Mouse (Mus musculus): Measurements from ENCODE around the gene Gpm6a. TPM values are rescaled to one million over a fixed set of nuclear protein-coding genes. Genes with fewer than 3 reads are reported as not detected.

Gene Gpm6a
- polyA plus RNA-seq, 2 experiments: 2.3 to 3.3 TPM

GRCm38 (mm10) chr8:54986791-54987190, 32.1 kb downstream of the Gpm6a start:
- no peaks in the 10 kb centered on the region for H3K4me1 ChIP-seq (ENCODE audit: control insufficient read depth, insufficient read depth, low read length)
- no peak overlapping the region for H3K27ac ChIP-seq (replicated peaks; ENCODE audit: low read depth, low read length)
- ATAC-seq (ENCODE audit: low FRiP score, low read depth): no peak
- no peak for DNase-seq (ENCODE audit: low spot score)
- H3K4me3 ChIP-seq (replicated peaks; ENCODE audit: low read length): no peak overlapping the region
- no peak overlapping the region for H3K9ac ChIP-seq (ENCODE audit: low read depth, low read length, severe bottlenecking)
- WGBS: 83% methylated on average over 2 of the region's 2 CpGs
- no peaks in the 10 kb centered on the region for H3K36me3 ChIP-seq (ENCODE audit: control insufficient read depth, insufficient read depth, low read length)
- H3K9me3 ChIP-seq (ENCODE audit: control insufficient read depth, low read length): no peaks in the 10 kb centered on the region
- H3K27me3 ChIP-seq (ENCODE audit: control insufficient read depth, insufficient read depth, low read length): no peaks in the 10 kb centered on the region
- no peak for TF ChIP-seq POLR2A (IDR thresholded peaks at IDR 0.05; ENCODE audit: borderline replicate concordance, extremely low read depth, insufficient read depth, insufficient read length)
- no peak overlapping the region for H3K4me2 ChIP-seq (replicated peaks; ENCODE audit: low read depth, low read length, severe bottlenecking)

- no peaks in the 10 kb centered on the region for H3K9me3 ChIP-seq (ENCODE audit: control insufficient read depth, low read length)
- H3K4me1 ChIP-seq (ENCODE audit: control insufficient read depth, insufficient read depth, low read length): no peaks in the 10 kb centered on the region
- H3K4me2 ChIP-seq (replicated peaks; ENCODE audit: low read depth, low read length, severe bottlenecking): no peak overlapping the region
- no peak overlapping the region for H3K27ac ChIP-seq (replicated peaks; ENCODE audit: low read depth, low read length)
- no peaks in the 10 kb centered on the region for H3K27me3 ChIP-seq (ENCODE audit: control insufficient read depth, insufficient read depth, low read length)
- ATAC-seq (ENCODE audit: low FRiP score, low read depth) (no peak), DNase-seq (ENCODE audit: low spot score) (no peak)
- WGBS: 28% methylated on average over 2 of the region's 2 CpGs
- no peak overlapping the region for H3K4me3 ChIP-seq (replicated peaks; ENCODE audit: low read length)
- H3K36me3 ChIP-seq (ENCODE audit: control insufficient read depth, insufficient read depth, low read length): no peaks in the 10 kb centered on the region
- no peak overlapping the region for H3K9ac ChIP-seq (ENCODE audit: low read depth, low read length, severe bottlenecking)
- TF ChIP-seq POLR2A (IDR thresholded peaks at IDR 0.05; ENCODE audit: borderline replicate concordance, extremely low read depth, insufficient read depth, insufficient read length): no peak
These were observed 34.5 kb downstream of the Gpm6a start for GRCm38 (mm10) chr8:54989093-54989492.

GRCm38 (mm10) chr8:54991840-54992609, 37.4 kb downstream of the Gpm6a start:
- Histone ChIP-seq H3K4me2 (replicated peaks; ENCODE audit: low read depth, low read length, severe bottlenecking) (no peak overlapping the region), H3K27me3 (ENCODE audit: control insufficient read depth, insufficient read depth, low read length) (no peaks in the 10 kb centered on the region), H3K4me1 (ENCODE audit: control insufficient read depth, insufficient read depth, low read length) (no peaks in the 10 kb centered on the region), H3K9me3 (ENCODE audit: control insufficient read depth, low read length) (no peaks in the 10 kb centered on the region), H3K9ac (ENCODE audit: low read depth, low read length, severe bottlenecking) (no peak overlapping the region), H3K4me3 (replicated peaks; ENCODE audit: low read length) (no peak overlapping the region), H3K27ac (replicated peaks; ENCODE audit: low read depth, low read length) (no peak overlapping the region), H3K36me3 (ENCODE audit: control insufficient read depth, insufficient read depth, low read length) (no peaks in the 10 kb centered on the region)
- TF ChIP-seq POLR2A (IDR thresholded peaks at IDR 0.05; ENCODE audit: borderline replicate concordance, extremely low read depth, insufficient read depth, insufficient read length): no peak
- WGBS: 67% methylated on average over 3 of the region's 3 CpGs
- DNase-seq (ENCODE audit: low spot score) (no peak), ATAC-seq (ENCODE audit: low FRiP score, low read depth) (no peak)

- Histone ChIP-seq H3K27me3 (ENCODE audit: control insufficient read depth, insufficient read depth, low read length) (no peaks in the 10 kb centered on the region), H3K4me3 (replicated peaks; ENCODE audit: low read length) (no peak overlapping the region), H3K4me1 (ENCODE audit: control insufficient read depth, insufficient read depth, low read length) (no peaks in the 10 kb centered on the region), H3K4me2 (replicated peaks; ENCODE audit: low read depth, low read length, severe bottlenecking) (no peak overlapping the region), H3K36me3 (ENCODE audit: control insufficient read depth, insufficient read depth, low read length) (no peaks in the 10 kb centered on the region), H3K9me3 (ENCODE audit: control insufficient read depth, low read length) (no peaks in the 10 kb centered on the region), H3K9ac (ENCODE audit: low read depth, low read length, severe bottlenecking) (no peak overlapping the region), H3K27ac (replicated peaks; ENCODE audit: low read depth, low read length) (no peak overlapping the region)
- ATAC-seq (ENCODE audit: low FRiP score, low read depth) (no peak), DNase-seq (ENCODE audit: low spot score) (no peak)
- TF ChIP-seq POLR2A (IDR thresholded peaks at IDR 0.05; ENCODE audit: borderline replicate concordance, extremely low read depth, insufficient read depth, insufficient read length): no peak
- WGBS: 83% methylated on average over 1 of the region's 1 CpGs
These were observed 41.0 kb downstream of the Gpm6a start for GRCm38 (mm10) chr8:54995662-54996061.

- H3K4me2 ChIP-seq (replicated peaks; ENCODE audit: low read depth, low read length, severe bottlenecking): no peak overlapping the region
- no peak overlapping the region for H3K9ac ChIP-seq (ENCODE audit: low read depth, low read length, severe bottlenecking)
- WGBS: 71% methylated on average over 1 of the region's 1 CpGs
- H3K4me3 ChIP-seq (replicated peaks; ENCODE audit: low read length): no peak overlapping the region
- no peak for TF ChIP-seq POLR2A (IDR thresholded peaks at IDR 0.05; ENCODE audit: borderline replicate concordance, extremely low read depth, insufficient read depth, insufficient read length)
- ATAC-seq (ENCODE audit: low FRiP score, low read depth) (no peak), DNase-seq (ENCODE audit: low spot score) (no peak)
- H3K27me3 ChIP-seq (ENCODE audit: control insufficient read depth, insufficient read depth, low read length): no peaks in the 10 kb centered on the region
- H3K36me3 ChIP-seq (ENCODE audit: control insufficient read depth, insufficient read depth, low read length): no peaks in the 10 kb centered on the region
- H3K27ac ChIP-seq (replicated peaks; ENCODE audit: low read depth, low read length): no peak overlapping the region
- H3K4me1 ChIP-seq (ENCODE audit: control insufficient read depth, insufficient read depth, low read length): no peaks in the 10 kb centered on the region
- no peaks in the 10 kb centered on the region for H3K9me3 ChIP-seq (ENCODE audit: control insufficient read depth, low read length)
These were observed 47.8 kb downstream of the Gpm6a start for GRCm38 (mm10) chr8:55002398-55002797.
